Mouse (Mus musculus) small intestine, adult 2 months (tissue): ENCODE data around the gene Hmg20b.

Experiments
- CTCF ChIP-seq: fragments of 200-500 bp; IDR thresholded peaks from 2 replicates; pipeline ENCODE4 v1.5.1; 2012; ENCODE audit warnings: low read depth, mild to moderate bottlenecking, control low read depth, inconsistent platforms, low read length, moderate library complexity, mixed read lengths; ENCODE audit not compliant: insufficient replicate concordance, insufficient read length; ENCODE audit errors: extremely low read depth
- POLR2A ChIP-seq: fragments of 200-500 bp; IDR thresholded peaks from 2 replicates; pipeline ENCODE4 v1.6.1; 2012; ENCODE audit warnings: low read depth, mild to moderate bottlenecking, control low read depth, inconsistent platforms, low read length, moderate library complexity

GRCm38 (mm10) chr10:81384605-81384982 is 34.3 kb upstream of the Hmg20b start:
- TF ChIP-seq POLR2A, result no peak
- TF ChIP-seq CTCF, result no peak
